ENCODE assay signal across 8 mouse cellular contexts in the genomic region with DNA sequence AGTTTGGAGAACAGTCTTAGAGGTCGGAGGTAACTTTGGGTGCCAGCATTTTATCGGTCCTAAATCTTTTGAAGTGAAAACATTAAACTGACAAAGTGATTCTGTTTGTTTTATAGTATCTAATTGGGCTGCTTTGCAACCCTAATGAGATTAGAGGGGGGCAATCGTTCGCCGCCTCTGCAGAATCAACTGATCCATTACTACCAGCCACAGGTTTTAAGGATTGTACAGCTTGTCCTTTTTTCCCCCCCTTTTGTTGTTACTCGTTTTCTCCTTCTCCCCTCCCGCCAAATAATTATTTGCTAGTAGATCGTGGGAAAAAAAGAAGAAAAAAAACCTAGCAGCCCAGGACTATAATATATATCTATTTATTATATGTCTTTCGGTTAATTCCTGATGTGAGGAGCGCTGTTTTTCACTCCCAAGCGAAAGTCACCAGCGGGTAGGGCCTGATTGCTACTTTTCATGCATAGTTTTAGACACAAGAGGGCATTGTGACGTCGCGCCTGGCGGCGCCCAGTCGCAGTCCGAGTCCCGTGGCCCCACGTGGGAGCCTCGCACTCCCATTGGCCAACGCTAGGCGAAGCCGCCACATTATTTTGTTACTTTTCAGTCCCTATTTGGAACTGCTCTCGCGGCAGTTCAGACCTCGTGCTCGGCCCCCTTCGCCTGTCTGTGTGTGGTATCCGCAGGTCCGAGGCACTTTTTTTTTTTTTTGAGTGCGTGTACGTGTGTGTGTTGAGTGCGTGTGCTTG. TPM values are rescaled to one million over a fixed set of nuclear protein-coding genes. Genes with fewer than 3 reads are reported as not detected.
DNase-seq lines count a peak whose midpoint lies in the region; ATAC-seq and TF ChIP-seq lines count a peak whose summit lies in the region.

A gene (plus strand): TSS at position 612 of the 755 bp plus-strand sequence.

- H3K27me3 ChIP-seq in embryonic facial prominence, embryonic 13.5 days = no peaks in the 10 kb centered on the region
- no peaks in the 10 kb centered on the region for H3K27me3 ChIP-seq in kidney, adult 2 months (replicated peaks; ENCODE audit: control insufficient read depth, insufficient read depth, low read length)
- H3K27me3 ChIP-seq in limb, embryonic 12.5 days = no peaks in the 10 kb centered on the region
- H3K27me3 ChIP-seq in midbrain, embryonic 15.5 days (replicated peaks) = no peaks in the 10 kb centered on the region
- H3K27me3 ChIP-seq in spleen, adult 2 months (ENCODE audit: control insufficient read depth, insufficient read depth, low read length) = peaks cover 3% of the 10 kb centered on the region

- no peaks in the 10 kb centered on the region for H3K9me3 ChIP-seq in embryonic facial prominence, embryonic 13.5 days
- H3K9me3 ChIP-seq in limb, embryonic 12.5 days = no peaks in the 10 kb centered on the region
- no peaks in the 10 kb centered on the region for H3K9me3 ChIP-seq in midbrain, embryonic 15.5 days

- TF ChIP-seq POLR2A in kidney, adult 2 months (IDR thresholded peaks at IDR 0.05; ENCODE audit: low read depth, low read length) = peak; percentile 61
- TF ChIP-seq POLR2A in spleen, adult 2 months (IDR thresholded peaks at IDR 0.05; ENCODE audit: low read depth, low read length) = peak; percentile 75

- peaks cover 65% of the 10 kb centered on the region for H3K4me1 ChIP-seq in embryonic facial prominence, embryonic 13.5 days
- peaks cover 10% of the 10 kb centered on the region; the same call in 1 of the 2 replicates for H3K4me1 ChIP-seq in kidney, adult 2 months (ENCODE audit: control insufficient read depth, insufficient read depth, low read length)
- peaks cover 58% of the 10 kb centered on the region for H3K4me1 ChIP-seq in limb, embryonic 12.5 days (replicated peaks)
- H3K4me1 ChIP-seq in midbrain, embryonic 15.5 days = peaks cover 54% of the 10 kb centered on the region
- H3K4me1 ChIP-seq in spleen, adult 2 months (ENCODE audit: control insufficient read depth, insufficient read depth, insufficient read length) = peaks cover 21% of the 10 kb centered on the region

- H3K36me3 ChIP-seq in embryonic facial prominence, embryonic 13.5 days = 0 out of 2 replicates have a peak, but pooled peaks cover 5% of the 10 kb centered on the region
- H3K36me3 ChIP-seq in kidney, adult 2 months (ENCODE audit: control insufficient read depth, insufficient read depth, low read length) = no peaks in the 10 kb centered on the region
- H3K36me3 ChIP-seq in limb, embryonic 12.5 days = peaks cover 15% of the 10 kb centered on the region
- H3K36me3 ChIP-seq in midbrain, embryonic 15.5 days (replicated peaks) = no peaks in the 10 kb centered on the region
- H3K36me3 ChIP-seq in spleen, adult 2 months (ENCODE audit: control insufficient read depth, insufficient read depth, low read length) = peaks cover 3% of the 10 kb centered on the region

- peak; percentile 66 for ATAC-seq in embryonic facial prominence, embryonic 13.5 days (ENCODE audit: insufficient number of reproducible peaks, insufficient read depth, low FRiP score, low TSS enrichment, low read depth)
- ATAC-seq in limb, embryonic 12.5 days (ENCODE audit: insufficient number of reproducible peaks, insufficient read depth, low FRiP score, low TSS enrichment, low read depth) = peak; percentile 71
- peak; percentile 69 for ATAC-seq in midbrain, embryonic 15.5 days (replicated peaks)

- peak; percentile 98 for DNase-seq in 3134 (ENCODE audit: extremely low read depth, insufficient read length, low spot score)
- peak; percentile 99 for DNase-seq in adrenal gland, postnatal 36 days
- peak; percentile 97 to 99 for DNase-seq in heart, adult 18-20 months
- peak; percentile 99 for DNase-seq in kidney, adult 2 months
- peak; percentile 95 to 99 for DNase-seq in spleen, adult 2 months (ENCODE audit: low read depth in 1 of 2, low spot score in 2 of 2)

- H3K9ac ChIP-seq in embryonic facial prominence, embryonic 13.5 days = peak within 1 kb of the TSS; percentile 99
- peak within 1 kb of the TSS; percentile 100 for H3K9ac ChIP-seq in limb, embryonic 12.5 days (replicated peaks)
- H3K9ac ChIP-seq in midbrain, embryonic 15.5 days = peak within 1 kb of the TSS; percentile 92

- under 1% methylated on average over 35 of the region's 35 CpGs for WGBS in embryonic facial prominence, embryonic 13.5 days
- under 1% methylated on average over 35 of the region's 35 CpGs for WGBS in kidney, adult 2 months
- WGBS in limb, embryonic 12.5 days = under 1% methylated on average over 35 of the region's 35 CpGs
- WGBS in midbrain, embryonic 15.5 days = under 1% methylated on average over 35 of the region's 35 CpGs
- under 1% methylated on average over 35 of the region's 35 CpGs for WGBS in spleen, adult 2 months

- H3K4me3 ChIP-seq in embryonic facial prominence, embryonic 13.5 days = peak within 1 kb of the TSS; percentile 76
- peak within 1 kb of the TSS; percentile 84 for H3K4me3 ChIP-seq in kidney, adult 2 months (ENCODE audit: insufficient read depth, low read depth, low read length)
- peak within 1 kb of the TSS; percentile 98 for H3K4me3 ChIP-seq in limb, embryonic 12.5 days (replicated peaks)
- peak within 1 kb of the TSS; percentile 84 for H3K4me3 ChIP-seq in midbrain, embryonic 15.5 days
- peak within 1 kb of the TSS; percentile 81 for H3K4me3 ChIP-seq in spleen, adult 2 months (ENCODE audit: extremely low read depth, insufficient read depth, insufficient read length)

- peak within 1 kb of the TSS; percentile 96 for H3K27ac ChIP-seq in embryonic facial prominence, embryonic 13.5 days
- H3K27ac ChIP-seq in kidney, adult 2 months (ENCODE audit: insufficient read depth, low read depth, low read length) = peak within 1 kb of the TSS; percentile 93
- peak within 1 kb of the TSS; percentile 97 for H3K27ac ChIP-seq in limb, embryonic 12.5 days
- peak within 1 kb of the TSS; percentile 92 for H3K27ac ChIP-seq in midbrain, embryonic 15.5 days
- H3K27ac ChIP-seq in spleen, adult 2 months (ENCODE audit: insufficient read depth, low read length) = peak within 1 kb of the TSS; percentile 85

- peak within 1 kb of the TSS; percentile 94 for H3K4me2 ChIP-seq in embryonic facial prominence, embryonic 13.5 days
- H3K4me2 ChIP-seq in limb, embryonic 12.5 days = peak within 1 kb of the TSS; percentile 92
- H3K4me2 ChIP-seq in midbrain, embryonic 15.5 days = peak within 1 kb of the TSS; percentile 79

- peak; percentile 55 for TF ChIP-seq CTCF in kidney, adult 2 months (conservative IDR thresholded peaks at IDR 0.05; ENCODE audit: insufficient read depth, insufficient read length, low read depth, low read length)
- TF ChIP-seq CTCF in spleen, adult 2 months (IDR thresholded peaks at IDR 0.05; ENCODE audit: extremely low read depth, insufficient read depth, insufficient read length, insufficient replicate concordance) = peak; percentile 37; the same call in 1 of the 2 replicates

RNA-seq across cellular contexts. Expression of the gene that starts here (rescaled TPM):
- 100 to 1,000 TPM; 121 to 144 TPM for total RNA-seq in adrenal gland, postnatal 36 days (2021)
- polyA plus RNA-seq in embryonic facial prominence, embryonic 13.5 days (2015; fragmentation: Nextera tagmentation; extraction: Ambion mirVana) = 38.9 and 39.5 TPM in 2 replicates
- 10 to 100 TPM; 15.2 to 21.9 TPM for total RNA-seq in heart, adult 18-20 months (2021)
- polyA plus RNA-seq in kidney, adult 2 months (2012; rRNA removed) = 47.2 and 50.9 TPM in 2 replicates
- polyA plus RNA-seq in limb, embryonic 12.5 days (2016; fragmentation: Nextera tagmentation; extraction: Ambion mirVana) = 59.1 and 71.2 TPM in 2 replicates
- 34.9 and 39.1 TPM in 2 replicates for polyA plus RNA-seq in midbrain, embryonic 15.5 days (2015; fragmentation: Nextera tagmentation; extraction: Ambion mirVana)
- 85.4 and 104 TPM in 2 replicates for polyA plus RNA-seq in spleen, adult 2 months (2012; rRNA removed)

Comparison
In these comparisons a context has a peak if more than half of its experiments do, and no peak if none do; other contexts are left out.
1. Peak in every context shown above with its lines: DNase-seq, ATAC-seq, H3K4me3 ChIP-seq and H3K27ac ChIP-seq.
2. RNA of the gene that starts here (total RNA-seq): 121 to 144 TPM in adrenal gland, postnatal 36 days; 15.2 to 21.9 TPM in heart, adult 18-20 months; every median in the first group is over 4 times any median in the second.